Mouse (Mus musculus) thymus, postnatal 14 days (tissue): ENCODE results near the gene Zfp800.
A peak's percentile ranks its signal among the peaks of the same experiment; 100 is the strongest.

Source experiments
- DNase-seq: peaks from one replicate; pipeline ENCODE4 v3.0.0; 2021

Gene Zfp800

DNA sequence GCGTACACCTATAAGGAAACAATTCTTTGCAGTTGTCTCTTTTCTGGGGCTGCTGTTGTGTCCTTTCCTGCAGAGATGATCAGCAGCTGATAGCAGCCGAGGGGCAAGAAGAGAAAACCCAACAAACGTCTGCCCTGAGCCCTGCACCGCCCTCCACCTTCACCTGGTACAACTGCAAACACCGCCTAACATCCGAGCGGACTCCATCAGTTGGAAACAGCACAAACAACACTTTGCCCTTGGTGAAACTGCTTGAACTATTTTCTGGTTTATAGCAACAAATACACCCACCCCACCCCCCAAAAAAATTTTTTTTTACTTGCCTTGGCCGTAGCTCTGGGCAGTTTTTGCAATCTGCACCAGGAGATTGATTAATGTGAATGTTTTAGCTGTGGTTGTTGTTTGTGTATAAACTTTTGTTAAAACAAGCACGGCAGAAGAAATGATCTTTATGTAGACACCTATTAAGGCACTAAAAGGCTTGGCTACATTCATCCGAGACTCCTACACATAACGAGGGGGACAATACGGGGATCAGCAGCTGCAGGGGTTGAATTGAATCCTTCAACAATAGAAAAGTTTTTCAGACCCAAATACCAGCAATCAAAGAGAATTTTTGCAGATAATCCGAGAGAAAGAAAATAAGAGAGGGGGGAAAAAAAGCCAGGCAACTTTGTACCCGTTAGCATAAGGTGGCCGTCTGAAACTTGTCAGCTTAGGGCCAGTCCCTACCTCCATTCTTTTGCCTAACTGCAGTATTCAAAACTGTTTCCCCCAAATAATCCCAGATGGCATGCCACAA lies 1.6 kb downstream of the Zfp800 start:
- DNase-seq = no peak

DNA sequence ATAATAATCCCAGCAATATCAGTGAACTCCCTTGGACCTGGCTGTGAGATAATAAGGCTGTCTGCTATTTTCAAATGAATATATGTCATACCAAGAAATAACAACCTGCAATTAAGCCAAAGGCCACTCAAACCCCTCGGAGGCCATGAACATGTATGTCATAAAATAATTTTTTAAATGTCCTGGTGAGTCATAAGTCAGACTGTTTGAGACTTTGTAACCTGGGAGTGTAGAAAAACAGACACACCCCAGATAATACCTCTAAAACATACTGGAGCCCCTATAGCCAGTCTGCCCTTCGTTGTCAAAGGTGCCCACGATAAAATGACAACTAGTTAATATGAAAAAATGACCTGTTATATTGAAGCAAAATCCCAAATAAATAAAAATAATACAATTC lies 8.8 kb downstream of the Zfp800 start:
- no peak for DNase-seq

DNA sequence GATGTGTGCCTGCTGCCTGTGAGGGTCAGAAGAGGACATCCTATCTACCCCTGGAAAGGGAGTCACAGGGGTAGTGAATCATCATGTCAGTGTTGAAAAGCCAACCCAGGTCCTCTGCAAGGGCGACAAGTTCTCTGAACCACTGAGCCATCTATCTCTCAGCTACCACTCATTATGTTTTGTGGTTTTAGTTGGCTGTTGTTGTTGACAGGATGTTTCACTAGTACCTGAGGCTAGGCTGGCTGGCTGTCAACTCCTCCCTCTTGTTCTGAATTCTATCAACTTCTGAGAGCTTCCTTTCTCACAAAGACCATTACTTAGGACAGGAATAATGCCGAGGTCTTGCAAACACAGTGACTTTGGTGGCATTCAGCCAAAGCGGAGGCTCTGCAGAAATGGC lies 12.6 kb downstream of the Zfp800 start:
- no peak for DNase-seq

DNA sequence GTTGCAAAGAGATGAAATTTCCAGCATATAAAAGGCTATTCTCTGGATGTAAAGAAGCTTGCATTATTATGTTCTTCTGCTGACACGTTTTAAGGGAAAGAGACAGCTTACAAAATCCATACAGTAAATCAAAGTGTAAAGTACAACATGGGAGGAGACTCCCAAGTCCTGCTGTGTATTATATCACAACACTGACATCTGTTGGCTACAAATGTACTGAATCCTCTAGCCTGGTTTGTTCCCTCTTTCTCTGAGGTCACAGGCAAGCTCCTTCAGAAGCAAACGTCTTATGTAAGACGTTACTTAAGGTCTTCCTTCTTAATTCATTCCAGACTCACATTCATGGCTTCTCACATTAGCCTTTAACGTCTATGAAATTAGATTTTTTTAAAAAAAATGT lies 15.8 kb downstream of the Zfp800 start:
- DNase-seq = no peak

DNA sequence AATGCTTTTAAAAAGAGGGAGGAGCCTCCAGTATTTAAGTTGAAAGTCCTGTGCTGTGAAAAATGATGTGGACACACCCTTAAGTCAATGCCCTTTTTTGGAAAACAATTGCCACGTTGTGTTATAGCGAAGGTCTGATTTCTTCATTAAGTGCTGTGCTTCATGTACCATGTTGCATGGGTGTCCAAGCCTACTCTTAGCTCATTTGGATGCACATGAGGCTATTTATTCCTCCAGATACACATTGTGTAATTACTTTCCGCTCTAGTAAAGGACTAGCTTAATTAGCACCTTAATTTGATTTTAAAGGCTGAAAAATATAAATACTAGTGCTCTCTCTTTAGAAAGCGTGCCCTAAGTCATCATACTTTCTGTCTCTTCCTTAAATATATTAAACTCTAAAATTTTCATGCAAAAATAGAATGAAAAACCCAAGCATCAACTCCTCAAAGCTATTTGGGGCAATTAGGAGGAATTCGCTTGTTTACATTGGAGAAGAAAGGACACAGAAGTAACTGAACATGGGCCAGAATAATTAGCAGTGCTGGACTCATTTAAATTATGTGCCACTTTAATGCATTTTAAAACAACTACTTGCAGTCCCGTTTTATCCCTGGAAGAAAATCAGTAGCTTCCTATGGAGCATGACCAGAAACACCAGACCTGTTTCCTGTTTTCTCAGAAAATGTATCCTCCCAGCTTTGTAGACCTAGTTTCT lies 27.7 kb downstream of the Zfp800 start:
- no peak for DNase-seq

DNA sequence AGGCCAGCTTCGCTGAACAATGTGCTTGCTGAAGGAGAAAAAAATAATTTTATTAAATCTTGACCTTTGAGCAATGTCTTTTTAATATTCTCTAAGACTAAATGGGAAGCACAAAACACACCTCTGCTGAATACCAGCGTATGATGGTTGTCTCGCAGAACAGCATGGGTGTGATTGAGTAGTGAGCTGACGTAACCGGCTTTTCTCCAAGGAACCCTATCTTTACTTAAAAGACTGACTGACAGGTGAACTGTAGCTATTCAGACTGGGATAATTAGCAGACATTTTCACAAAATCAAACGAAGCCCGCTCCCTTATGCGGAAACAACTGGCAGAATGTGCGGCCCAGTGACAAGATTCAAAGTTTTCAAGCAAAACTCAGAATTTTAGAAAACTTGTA lies 30.2 kb downstream of the Zfp800 start:
- DNase-seq = no peak

DNA sequence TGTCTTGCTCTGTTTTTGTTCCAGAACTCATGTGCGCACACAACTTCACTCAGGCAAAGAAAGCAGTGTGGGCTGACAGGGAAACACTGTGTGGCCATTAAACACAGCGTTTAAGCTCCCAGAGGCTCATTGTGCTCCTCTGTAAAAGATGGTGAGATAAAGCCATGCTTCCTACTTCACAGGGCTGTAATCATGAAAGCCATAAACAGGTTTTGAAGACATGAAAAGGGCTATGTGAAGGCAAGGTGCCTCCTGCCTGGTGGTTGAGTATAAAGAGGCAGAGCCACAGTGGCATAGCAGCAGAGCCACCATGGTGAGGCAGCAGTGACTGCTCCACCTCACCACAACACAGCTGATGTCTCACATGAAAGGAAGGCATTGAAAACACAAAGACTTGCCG lies 46.7 kb downstream of the Zfp800 start:
- DNase-seq = peak; percentile 49

DNA sequence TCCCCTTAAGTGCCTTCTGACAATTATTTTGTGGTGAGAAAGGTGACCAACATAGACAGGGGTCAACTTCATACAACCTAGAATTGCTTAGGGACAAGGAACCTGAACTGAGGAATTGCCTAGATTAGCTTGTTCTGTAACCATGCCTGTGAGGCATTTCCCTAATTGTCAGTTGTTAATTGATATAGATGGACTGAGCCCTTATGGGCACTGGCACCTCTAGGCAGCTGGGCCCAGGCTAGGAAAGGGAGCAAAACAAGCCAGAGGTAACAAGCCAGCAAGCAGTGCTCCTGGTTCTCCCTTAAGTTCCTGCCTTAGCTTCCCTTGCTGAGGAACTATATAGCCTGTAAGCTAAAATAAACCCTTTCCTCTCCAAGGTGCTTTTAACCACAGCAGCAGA lies 52.1 kb downstream of the Zfp800 start:
- no peak for DNase-seq

DNA sequence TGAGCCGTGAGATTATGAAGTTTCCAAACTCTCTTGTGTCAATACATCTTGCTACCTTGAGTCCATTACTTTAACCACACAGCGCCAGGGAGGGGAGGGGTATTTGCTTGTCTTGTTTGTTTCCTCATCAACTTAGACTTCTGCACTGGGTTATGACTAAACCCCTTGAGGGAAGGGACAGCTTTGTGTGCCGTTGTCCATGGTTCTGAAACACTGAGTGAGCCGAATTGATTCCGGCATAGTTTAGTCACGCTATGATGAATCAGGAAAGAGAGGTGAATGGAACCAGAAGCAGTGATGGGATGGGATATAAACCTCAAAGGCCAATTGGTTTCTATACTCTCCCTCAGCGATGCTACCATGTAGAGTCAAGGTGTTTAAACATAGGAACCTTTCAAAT lies 52.6 kb downstream of the Zfp800 start:
- DNase-seq = no peak

DNA sequence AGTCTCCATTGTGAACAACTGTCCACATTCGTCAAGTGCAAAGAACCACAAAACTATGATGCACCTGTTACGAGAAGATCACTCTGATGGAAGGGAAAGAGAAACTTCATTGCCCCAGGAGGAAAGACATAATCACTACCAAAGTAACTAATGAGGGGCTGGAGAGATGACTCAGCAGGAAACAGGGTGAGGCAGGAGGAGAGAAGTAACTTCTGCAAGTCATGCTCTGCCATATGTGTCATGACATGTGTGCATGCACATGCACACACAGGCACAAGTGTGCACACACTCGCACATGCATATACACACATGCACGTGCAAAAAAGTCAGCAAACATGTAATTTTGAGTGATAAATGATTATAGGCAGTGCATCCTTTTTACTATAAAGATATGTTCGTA lies 54.9 kb downstream of the Zfp800 start:
- DNase-seq = no peak

DNA sequence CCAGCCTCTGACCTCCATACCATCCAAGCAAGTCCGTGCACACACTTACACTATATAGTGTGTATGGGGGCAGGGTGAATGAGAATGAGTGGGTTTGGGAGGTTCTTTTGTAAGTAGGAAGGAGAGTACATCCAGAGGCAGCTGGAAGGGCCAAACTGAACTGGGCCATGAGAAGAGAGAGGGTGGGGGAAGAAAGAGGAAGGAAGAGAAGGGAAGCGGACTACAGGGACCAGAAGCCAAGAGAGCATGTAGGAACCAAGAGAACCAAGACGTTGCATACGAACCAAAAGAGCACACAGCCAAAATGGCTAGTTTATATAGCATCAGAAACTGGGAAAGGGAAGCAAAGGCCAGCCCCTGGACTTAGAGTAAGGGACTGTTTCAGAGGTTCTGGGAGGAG lies 56.6 kb downstream of the Zfp800 start:
- DNase-seq = no peak

DNA sequence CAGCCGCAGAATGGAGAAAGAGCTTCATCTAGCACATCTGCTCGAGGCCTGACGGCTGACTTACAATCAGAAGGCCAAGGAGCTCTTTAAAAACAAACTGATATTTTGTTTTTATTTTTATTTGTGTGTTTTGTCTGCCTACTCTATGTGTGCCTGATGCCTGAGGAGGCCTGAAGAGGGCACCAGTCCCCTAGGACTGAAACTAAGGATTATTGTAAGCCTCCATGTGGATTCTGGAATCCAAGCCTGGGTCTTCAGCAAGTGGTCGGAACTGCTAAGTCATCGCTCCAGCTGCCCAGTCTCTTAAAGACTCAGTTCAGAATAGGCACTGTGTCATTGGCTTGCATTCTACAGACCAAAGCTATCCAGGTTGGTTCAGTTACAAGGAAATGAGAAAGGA lies 58.4 kb downstream of the Zfp800 start:
- DNase-seq = no peak

DNA sequence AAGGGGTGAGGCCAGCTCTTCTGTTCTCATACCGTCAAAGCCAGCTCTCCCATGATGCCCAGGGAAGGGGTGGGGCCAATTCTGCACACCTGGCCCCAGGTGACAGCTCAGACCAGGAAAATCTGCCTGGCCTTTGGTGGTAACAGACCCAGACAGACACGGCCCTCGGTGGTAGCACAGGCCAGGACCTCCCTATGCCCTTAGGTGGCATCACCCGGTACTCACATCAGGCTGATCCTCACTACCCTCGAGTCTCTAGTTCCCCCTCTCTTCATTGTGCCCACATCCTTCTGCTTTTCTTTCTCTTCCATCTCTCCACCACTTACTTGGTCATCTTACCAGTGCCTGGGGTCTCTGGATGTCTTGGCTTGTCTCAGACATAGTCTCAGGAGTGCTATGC lies 64.1 kb downstream of the Zfp800 start:
- DNase-seq = no peak

DNA sequence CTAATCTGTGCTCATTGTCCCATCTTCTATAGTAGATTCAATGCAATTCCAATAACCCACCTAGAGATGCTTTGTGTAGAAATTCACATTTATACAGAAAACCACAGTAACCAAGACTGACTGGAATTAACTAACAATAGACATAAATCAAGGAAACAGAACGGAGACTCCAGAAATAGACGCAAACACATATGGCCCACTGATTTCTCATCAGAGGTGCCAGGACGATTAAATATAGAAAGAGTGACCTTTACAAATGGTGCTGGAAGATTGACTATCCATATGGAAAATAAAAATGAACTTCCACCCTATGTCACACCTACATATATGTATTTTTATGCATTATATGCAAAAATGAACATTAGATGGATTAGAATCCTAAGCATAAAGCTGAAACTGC lies 65.3 kb downstream of the Zfp800 start:
- no peak for DNase-seq

DNA sequence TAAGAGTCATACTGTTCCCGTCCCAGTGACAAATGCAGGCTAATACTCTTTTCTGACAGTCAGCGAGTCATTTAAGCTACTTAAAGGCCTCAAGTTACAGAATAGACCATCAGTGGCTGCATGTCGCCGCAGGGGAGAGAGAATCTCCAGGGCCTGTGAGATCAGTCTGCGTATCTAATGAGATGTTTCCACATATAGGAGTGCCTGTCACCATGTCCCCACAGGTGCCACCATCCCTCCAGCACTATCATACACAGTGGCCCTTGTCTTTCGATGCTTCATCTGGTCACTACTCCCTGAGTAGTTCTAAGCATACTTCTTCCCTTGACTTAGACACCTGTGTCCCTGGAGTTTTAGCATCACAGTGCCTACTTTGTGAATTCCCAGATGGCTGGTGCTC lies 68.0 kb downstream of the Zfp800 start:
- no peak for DNase-seq

DNA sequence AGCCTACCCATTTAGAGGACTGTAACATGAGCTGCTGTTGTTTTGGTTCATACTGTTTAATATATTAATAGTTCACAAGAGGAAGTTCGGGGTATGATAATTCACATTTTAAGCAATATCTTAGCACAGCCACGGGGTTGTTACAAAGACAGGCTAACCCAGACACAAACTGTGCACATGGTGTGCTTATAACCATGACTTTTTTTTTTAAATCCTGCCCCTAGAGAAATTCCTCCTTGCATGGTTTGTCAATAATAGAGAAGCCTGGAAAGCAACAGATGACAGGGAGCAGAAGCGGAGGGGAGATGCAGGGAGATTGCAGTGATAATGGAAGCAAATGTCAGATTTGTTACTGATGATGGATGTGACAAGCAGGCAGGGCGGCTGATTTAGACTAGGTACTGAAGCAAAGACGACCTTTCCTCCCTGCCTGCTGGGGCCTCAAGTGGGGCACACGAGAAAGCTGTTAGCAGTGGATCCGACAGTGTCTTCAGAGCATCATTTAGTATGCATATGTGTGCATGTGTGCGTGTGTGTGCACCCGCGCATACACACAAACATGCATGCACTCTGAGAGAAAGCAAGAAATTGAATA lies 68.7 kb downstream of the Zfp800 start:
- no peak for DNase-seq

DNA sequence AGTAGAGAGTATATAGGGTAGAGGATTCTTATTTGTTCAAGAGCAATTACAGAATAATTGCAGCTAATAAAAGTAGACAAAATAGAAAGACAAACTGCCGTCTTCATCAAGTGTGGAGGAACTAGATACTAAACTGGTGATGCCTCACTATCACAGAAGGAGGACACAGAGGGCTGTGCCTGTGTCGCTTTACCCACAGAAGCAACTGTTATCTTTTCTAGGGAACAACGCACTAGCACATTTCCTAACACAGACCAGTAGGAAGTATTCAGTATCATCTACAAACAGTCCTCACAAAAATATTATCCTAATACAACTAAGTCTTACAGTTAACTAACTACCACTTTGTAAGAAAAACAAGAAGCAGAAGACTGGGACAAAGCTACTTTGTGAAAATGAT lies 71.1 kb downstream of the Zfp800 start:
- no peak for DNase-seq

DNA sequence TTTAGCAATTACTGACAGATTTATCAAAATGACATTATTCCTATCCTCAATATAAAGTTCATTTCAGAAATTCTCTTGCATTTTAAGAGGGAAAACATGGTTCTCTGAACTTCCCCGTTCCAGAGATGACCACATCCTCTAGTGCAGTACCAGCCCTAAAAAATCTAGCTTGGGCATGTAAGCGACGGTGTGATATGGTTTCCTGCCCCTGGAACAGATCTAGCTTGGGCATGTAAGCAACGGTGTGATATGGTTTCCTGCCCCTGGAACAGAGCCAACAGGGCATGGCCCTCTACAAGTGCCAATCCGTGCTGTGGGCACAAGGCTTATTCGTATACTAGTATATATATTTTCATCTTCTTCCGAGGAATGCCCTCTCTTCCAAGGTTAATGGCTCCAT lies 75.4 kb downstream of the Zfp800 start:
- DNase-seq = peak; percentile 9

DNA sequence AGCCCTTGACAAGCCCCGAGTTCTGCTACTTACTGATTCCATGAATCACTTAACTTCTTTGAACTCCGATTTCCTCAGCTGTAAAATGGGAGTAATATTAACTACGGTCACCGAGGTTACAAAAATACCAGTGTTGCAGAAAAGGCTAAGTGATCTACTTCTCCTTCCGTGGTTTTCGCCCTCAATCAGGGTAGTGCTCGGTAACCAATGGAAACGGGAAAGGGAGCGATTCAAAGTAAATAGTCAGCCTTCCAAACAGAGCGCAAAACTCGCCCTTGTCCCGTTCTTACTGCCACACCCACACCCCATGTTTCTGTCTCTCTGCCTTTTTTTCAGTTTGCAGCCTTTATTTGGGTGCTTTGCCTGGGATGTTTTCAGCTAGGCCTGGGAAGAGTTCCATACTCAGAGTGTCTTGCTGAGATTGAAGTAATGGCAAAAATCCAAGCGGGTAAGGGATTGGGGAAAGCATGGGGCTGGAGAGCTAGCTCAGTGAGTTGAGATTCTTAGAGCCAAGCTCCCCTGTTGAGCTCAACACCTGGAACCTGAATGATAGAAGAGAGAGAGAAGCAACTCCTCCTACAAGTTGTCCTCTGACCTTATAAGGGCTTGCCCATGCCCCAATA lies 78.0 kb downstream of the Zfp800 start:
- no peak for DNase-seq

DNA sequence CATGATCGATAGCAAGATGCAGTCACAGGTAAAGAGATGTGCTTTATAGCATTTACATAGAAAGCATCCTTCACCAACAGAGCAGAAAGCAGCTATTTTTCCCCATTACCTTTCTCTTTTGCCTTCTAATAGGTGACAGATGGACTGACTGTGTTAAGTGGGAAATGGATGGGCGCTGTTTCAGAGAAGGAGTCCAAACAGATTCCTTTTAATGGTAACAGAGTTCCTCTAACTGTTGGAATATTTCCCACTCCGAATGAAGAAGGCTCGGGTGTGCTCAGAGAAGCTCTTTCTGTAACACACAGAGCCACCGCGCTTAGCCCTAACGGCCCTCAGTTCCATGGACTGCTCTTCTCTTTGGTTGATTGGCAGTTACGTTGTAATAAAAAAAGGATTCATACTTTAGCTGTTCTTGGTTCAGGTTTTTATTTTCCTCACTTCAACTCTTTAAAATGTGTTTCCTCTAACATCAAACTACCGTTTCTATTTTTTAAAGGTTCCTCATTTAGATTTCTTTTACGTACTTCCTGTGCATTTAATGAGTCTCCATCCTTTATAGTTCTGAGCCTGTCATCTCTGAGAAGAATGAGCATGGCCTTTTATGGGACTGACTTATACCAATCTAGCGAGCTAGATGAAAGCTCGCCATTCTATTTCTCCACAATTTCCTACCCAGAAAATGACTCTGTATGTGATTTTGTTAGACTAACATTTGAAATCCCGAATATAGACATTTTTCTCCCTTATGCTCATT lies 78.8 kb downstream of the Zfp800 start:
- DNase-seq = no peak

DNA sequence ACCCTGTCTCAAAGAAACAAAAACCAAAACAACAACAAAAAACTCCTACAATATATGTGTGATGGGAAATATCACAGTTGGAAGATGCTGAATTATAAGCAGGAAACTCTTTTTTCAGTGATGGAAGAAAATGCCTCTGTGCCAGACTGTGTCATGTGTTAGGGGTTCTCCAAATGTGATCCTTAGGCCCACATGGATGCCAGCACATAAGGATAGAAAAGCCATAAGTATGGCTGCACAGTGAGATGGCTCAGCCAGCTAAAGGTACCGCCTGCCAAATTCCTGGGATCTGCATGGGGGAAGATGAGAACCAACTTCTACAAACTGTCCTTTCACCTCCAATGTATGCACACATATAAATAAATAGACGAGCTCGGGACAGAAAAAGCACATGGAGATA lies 82.6 kb downstream of the Zfp800 start:
- DNase-seq = no peak

DNA sequence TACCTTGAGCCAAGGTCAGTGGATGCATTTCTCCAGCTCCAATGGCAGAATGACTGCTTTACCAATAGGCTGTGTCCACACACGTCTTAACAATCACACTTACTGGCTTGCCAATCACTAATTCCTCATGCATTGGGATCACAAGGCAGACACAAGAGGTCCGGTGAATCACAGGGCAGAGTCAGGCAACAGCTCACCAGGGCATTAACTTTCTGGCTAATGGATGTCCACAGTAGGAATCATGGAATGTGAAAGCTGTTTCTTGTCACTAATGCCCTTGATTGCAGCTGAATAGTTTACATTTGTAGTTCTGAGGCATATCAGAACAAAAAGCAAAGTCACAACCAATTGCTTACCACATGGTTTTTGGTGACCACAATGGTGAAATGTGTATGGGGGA lies 85.7 kb downstream of the Zfp800 start:
- no peak for DNase-seq

DNA sequence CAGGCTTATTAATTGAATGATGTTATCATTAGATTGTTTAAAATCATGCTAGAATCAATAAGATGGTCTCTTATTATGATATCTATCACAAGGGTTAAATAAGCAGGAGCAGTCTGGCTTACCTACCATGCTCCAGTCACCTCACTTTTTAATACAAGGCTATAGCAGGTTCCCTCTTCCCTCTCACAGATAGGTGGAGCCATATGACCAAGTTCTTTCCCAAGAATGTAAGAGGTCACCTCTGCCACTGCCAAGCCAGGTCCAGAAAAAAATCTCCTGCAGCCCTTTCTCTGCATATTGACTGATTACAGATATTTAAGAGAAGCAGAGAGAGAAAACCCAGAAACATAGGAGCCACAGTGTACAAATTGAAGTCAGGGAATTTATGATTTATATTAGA lies 88.1 kb downstream of the Zfp800 start:
- DNase-seq = no peak
